Mouse (Mus musculus) heart, embryonic 12.5 days (tissue): ENCODE data around the gene Gm20897. TPM values are rescaled to one million over a fixed set of nuclear protein-coding genes. Genes with fewer than 3 reads are reported as not detected.
"Not testable (repeated sequence)": the region's sequence is repeated elsewhere in the genome, so short reads cannot be mapped to it uniquely, and the experiment has no call there.

Source experiments
- ATAC-seq: fragments of 200-750 bp; cut with Nextera tagmentation; 2 replicates; pipeline ENCODE4 v1.8.0; 2017; ENCODE audit warnings: moderate TSS enrichment, moderate library complexity; ENCODE audit not compliant: insufficient number of reproducible peaks, low FRiP score
- H3K27ac ChIP-seq: fragments of 300-500 bp; sonication (generic); 2 replicates; pipeline ENCODE4 v1.5.1; 2016; ENCODE audit warnings: mild to moderate bottlenecking, moderate library complexity; ENCODE audit not compliant: poor library complexity, severe bottlenecking
- H3K27me3 ChIP-seq: fragments of 300-500 bp; sonication (generic); replicated peaks from 2 replicates; pipeline ENCODE4 v1.6.1; 2016; ENCODE audit warnings: mild to moderate bottlenecking, moderate library complexity
- H3K36me3 ChIP-seq: fragments of 300-500 bp; sonication (generic); 2 replicates; pipeline ENCODE4 v1.6.1; 2016; ENCODE audit warnings: mild to moderate bottlenecking, moderate library complexity
- H3K4me1 ChIP-seq: fragments of 300-500 bp; sonication (generic); replicated peaks from 2 replicates; pipeline ENCODE4 v1.6.1; 2016; ENCODE audit warnings: mild to moderate bottlenecking
- H3K4me2 ChIP-seq: fragments of 300-500 bp; sonication (generic); 2 replicates; pipeline ENCODE4 v1.6.1; 2016; ENCODE audit warnings: mild to moderate bottlenecking, moderate library complexity
- H3K4me3 ChIP-seq: fragments of 300-500 bp; sonication (generic); 2 replicates; pipeline ENCODE4 v1.5.1; 2016; ENCODE audit warnings: mild to moderate bottlenecking
- H3K9ac ChIP-seq: fragments of 300-500 bp; sonication (generic); 2 replicates; pipeline ENCODE4 v1.6.1; 2016; ENCODE audit warnings: mild to moderate bottlenecking, moderate library complexity
- H3K9me3 ChIP-seq: fragments of 300-500 bp; sonication (generic); replicated peaks from 2 replicates; pipeline ENCODE4 v1.6.1; 2016; ENCODE audit warnings: mild to moderate bottlenecking, moderate library complexity
- WGBS: fragments of 180-500 bp; shearing (Covaris S2); methylation state at CpG from one replicate; pipeline ENCODE4 v1.1.7; 2016; 5-methylcytosine and 5-hydroxymethylcytosine counted together
- polyA plus RNA-seq: library from polyadenylated mRNA; unstranded; fragments of >200 nt; fragmentation: Nextera tagmentation; extraction: Ambion mirVana; gene quantifications from 2 replicates; pipeline ENCODE4 v1.2.1, GENCODE M21; 2016

Gm20897 gene
- not detected in 2 replicates for polyA plus RNA-seq

- not testable (repeated sequence) for H3K9ac ChIP-seq, H3K27me3 ChIP-seq, H3K4me1 ChIP-seq, H3K36me3 ChIP-seq, H3K27ac ChIP-seq, H3K4me2 ChIP-seq, ATAC-seq, H3K9me3 ChIP-seq, H3K4me3 ChIP-seq
- WGBS, result 69% methylated on average over 4 of the region's 6 CpGs
Observed at GRCm38 (mm10) chrY:38502138-38502537, at the start of gene Gm20897. Gene Gm20897 (minus strand): TSS chrY:38502238.

Other genes with a start within 250 kb of the Gm20897 start
- not detected in 2 replicates for gene Gm21732, start 73.5 kb upstream of the Gm20897 start, polyA plus RNA-seq